Mouse (Mus musculus) 3134 (cell line): ENCODE results near the gene Snorc.
A peak's percentile ranks its signal among the peaks of the same experiment; 100 is the strongest.
"Not testable (repeated sequence)": the region's sequence is repeated elsewhere in the genome, so short reads cannot be mapped to it uniquely, and the experiment has no call there.

Experiments used
- DNase-seq: peaks from one replicate; pipeline ENCODE4 v3.0.0-alpha.2; 2011; ENCODE audit warnings: low spot score; ENCODE audit not compliant: insufficient read length; ENCODE audit errors: extremely low read depth

The Snorc gene

DNA sequence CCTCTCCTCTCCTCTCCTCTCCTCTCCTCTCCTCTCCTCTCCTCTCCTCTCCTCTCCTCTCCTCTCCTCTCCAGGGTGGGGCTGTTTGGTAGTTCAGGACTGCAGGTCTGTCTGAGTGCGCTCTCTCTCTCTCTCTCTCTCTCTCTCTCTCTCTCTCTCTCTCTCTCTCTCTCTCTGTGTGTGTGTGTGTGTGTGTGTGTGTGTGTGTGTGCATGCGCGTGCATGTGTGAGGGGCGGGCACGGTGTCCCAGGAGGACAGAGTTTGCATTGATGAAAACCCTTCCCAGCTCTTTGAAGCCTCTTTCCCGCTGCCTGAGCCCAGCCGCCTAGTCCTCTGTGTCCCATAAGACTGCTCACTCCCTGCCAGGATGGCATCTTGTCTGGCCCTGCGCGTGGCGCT, at the start of gene Snorc:
Gene Snorc, plus strand, starts transcription at position 301 of the 400 bp plus-strand sequence.
- DNase-seq, result not testable (repeated sequence)

DNA sequence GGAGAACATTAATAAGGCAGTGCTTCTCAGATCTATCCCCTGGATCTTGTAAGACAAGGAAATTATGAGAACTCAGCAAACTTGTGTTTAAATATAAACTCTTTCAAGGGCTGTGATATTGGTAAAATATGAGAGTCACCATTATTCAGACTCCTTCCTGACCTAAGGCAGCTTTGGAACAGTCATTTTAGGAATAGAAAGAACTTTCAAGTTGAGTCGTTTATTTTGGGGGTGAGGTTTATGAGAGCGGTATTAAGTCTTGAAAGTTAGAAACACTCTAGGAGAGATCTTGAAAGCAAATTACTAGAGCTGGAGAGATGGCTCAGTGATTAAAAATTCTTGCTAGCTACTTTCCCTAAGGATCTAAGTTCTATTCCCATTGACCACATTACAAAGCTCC, 34.9 kb upstream of the Snorc start:
- no peak for DNase-seq

DNA sequence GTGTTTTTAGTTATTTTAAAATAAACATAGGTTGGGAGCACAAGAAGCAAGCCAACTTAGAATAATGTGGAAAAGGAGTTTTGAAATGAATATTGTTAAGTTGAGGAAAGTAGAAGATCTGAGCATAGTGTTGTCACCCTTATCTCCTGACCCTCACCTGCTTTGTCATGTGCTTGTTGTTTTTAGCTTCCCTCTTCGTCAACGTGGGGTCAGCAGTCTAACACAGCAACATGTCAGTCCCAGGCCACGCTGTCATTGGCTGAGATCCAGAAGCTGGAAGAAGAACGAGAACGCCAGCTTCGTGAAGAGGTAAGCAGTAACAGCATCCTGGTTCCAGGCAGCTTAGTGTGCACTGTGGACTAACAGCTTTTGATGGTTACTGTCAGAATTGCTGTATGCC, 33.5 kb upstream of the Snorc start:
- DNase-seq, result no peak

DNA sequence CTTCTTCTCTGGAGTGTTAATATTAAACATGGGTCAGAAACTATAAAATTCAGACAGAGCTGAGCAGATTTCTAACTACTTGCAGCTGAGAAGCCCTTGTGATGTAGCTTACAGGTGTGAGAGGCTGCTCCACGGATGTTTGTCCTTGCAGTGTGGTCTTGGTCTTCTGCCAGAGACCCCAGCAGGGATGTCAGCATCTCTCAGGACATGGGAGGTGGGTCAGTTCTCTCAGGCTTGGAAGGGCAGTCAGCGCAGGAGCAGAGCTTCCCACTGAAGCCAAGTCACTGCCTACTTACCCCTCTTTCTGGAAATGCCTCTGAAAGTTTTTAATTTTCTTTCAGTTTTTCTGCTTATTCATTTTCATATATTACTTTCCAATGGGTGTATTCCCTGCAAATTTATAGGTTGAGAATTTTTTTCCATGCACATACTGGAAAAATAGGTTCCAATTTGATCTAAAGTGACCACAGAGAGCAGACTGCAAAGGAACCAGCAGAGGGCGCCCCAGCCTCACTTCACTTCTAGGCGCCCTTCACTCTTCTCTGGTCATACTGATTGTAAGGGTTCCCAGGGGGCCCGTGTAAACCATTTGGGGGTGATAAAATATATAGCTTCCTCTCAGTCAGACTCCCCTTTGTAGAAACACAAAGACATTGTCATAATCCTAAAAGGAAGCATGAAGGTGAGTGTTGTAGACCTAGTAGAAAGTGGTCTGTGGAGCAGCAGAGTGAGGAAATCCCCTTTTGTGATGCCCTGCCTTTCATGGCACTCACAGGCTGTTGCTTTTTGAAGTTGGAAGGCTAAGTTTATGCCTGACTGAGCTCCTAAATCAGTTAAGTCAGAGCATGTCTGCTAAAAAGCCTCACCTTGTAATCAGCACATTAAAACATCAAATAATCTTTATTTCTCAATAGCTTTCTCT, 22.6 kb upstream of the Snorc start:
- peak; percentile 16 for DNase-seq

DNA sequence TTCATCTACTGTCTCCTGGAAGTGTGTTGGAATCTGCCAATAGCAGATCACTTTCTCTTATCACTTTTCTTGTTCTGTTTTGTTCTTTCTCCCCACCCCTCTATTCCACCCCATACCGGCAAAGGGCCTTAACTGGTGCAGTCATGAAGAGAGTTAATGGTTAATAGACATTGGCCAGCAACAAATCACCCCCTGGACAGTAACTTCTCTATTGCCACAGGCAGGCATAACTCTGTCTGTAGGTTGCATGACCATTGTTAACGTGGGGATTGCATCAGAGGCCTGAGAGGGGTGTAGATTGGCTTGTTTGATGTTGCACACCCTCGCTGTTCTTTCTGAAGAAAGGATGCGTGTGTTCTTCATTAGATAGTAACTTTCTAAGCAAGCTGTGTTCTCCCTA, 20.6 kb upstream of the Snorc start:
- DNase-seq, result no peak

DNA sequence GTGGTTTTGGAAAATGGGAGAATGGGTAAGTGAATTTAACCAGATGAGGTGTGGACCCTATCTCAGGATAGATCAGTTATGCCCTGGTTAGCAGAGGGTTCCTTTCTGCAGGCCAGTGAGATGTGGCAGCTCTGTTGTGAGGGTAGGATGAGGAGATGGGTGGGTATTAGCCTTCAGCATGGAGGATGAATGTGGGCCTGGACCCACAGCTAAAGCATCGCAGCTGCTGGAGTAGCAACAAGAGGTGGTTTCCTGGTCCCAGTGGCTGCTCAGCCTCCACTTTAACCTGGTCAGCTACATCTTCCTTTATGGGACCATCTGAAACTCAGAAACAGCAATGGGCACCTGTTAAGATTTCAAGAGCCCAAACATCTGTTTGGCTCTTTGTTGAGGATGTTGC, 13.6 kb upstream of the Snorc start:
- no peak for DNase-seq

DNA sequence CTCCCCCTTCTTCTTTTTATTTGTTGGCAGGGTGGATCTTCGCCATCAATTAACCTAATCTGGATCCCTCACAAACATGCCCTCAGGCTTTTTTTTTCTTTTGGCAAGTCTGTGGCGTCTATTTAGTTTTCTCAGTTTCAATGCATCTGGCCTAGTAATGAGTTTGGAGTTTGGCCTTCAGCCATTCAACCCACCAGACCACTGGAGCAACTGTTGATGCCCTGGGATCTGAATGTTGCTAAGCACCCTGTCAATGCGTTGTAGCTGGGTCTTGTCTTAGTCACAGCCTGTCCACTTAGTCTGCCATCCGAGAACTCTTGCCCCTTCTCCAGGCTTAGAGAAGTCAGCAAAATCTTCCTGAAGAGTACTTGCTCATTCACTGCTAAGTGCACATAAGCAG, 12.0 kb upstream of the Snorc start:
- no peak for DNase-seq

DNA sequence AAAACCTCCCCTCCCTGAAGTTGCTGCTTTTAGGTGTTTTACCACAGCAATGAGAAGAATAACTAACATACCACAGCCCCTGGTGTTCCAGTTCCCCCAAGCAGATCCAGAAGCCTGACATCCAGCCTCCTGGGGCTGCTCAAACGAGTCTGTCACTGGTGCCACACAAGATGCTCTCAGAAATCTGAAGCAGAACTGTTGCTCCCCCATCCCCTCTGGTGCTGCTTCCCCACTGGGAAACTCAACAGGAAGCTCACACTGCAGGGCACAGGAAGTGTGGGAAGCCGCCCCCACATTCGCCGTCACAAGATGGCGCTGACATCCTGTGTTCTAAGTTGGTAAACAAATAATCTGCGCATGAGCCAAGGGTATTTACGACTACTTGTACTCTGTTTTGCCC, 10.2 kb upstream of the Snorc start:
- not testable (repeated sequence) for DNase-seq

DNA sequence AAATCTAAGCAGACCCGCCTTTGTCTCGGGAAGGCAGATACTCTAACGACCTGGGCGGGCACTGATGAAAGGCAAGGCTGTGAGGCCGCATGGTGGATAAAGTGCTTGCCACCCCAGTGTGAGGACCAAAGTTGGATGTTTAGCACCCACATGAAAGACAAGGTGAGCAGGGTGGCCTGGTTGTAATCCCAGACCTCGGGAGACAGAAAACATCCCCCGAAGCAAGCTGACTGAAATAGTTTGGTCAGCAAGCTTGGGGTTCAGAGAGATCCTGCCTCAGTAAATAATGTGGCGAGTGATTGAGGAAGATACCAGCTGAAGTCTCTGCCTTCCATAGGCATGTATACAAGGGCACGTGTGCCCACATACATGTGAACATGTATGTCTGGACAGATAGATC, 2.6 kb upstream of the Snorc start:
- DNase-seq, result no peak

DNA sequence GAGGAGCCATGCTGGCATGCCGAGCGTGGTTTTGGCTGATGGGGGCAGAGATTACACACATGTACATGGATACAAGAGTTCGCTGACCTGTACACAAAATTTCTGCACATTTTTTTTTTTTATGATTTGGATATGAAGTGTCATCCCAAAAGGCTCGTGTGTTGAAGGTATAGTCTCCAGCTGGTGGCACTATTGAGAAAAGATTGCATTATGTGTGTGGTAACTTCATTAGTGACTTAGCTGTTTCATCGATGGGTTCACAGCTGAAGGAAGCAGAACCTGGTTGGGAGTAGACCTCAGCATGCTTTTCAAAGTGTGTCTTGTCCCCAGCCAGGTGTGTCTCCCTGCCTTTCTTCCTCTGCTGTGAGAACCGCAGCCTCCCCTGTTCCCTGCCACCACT, 1.8 kb upstream of the Snorc start:
- no peak for DNase-seq

DNA sequence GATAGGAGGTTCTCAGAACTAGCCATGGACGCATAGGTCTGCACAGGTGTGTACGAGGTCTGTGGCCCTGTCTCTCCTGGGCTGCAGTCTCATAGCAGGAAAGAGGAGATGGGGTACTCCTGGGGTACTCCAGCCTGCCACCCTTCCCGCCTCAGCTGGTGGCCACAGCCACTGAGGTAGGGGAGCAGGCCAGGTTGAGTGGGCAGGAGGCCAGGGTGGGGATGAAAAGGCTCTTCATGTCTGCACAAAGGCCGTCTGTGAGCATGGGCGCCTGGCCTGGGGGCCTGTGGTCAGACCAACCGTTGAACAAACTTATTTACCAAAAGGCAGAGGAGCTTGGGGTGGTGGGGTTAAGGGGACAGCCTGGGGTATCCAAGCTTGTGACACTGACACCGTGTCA, 1.8 kb downstream of the Snorc start:
- no peak for DNase-seq

DNA sequence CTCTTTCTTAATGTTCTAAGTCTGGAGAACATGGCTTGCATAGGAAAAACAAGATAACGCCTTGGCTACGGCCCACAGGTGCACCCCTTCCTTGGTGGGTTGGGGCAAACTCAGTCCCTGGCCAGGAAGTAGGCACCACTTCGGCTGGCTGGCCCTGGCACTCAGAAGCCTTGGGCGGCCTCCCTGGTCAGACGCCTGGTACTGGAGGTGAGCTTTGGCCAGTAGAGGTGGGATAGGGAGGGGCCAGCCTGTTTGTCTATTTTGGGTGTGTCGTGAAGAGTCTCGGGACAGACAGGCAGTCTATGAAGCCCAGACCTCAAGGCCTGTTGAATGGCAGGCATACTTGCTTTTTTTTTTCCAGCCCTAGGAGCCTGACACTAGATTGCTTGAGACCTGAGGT, 2.5 kb downstream of the Snorc start:
- DNase-seq, result no peak

DNA sequence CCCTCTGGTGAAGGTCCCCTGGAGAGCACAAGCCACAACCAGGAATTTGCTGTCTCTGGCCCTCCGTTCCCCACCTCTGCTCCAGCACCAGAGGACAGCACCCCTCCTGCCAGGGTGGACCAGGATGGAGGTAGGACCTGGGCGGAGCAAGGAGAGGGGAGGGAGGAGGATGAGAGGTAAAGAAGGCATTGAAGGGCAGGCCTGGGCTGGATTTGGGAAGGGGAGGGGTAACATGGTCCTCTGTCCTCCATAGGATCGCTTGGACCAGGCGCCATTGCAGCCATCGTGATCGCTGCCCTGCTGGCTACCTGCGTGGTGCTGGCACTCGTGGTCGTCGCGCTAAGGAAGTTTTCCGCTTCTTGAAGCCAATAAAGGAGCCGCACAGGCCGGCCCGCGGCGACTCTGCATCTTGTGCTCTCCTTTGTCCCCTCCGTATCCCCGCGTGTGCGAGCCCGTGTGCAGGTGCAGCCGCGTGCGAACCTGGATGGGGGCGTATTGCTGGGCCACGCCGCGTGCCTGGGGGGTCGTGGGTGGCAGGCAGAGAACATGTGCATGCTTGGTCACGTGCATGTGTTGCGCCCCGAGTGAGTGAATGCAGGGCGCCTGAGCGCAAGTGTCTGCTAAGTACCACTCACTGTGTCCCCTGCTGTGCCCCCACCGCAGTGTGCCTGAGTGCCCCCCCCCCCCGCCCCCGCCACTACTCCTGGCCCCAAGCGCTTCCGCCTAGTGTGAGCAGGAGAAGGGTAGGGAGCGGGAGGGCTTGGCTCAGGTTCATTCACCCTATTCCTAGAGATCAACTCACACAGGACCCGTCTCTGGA, 5.2 kb downstream of the Snorc start:
- no peak for DNase-seq

DNA sequence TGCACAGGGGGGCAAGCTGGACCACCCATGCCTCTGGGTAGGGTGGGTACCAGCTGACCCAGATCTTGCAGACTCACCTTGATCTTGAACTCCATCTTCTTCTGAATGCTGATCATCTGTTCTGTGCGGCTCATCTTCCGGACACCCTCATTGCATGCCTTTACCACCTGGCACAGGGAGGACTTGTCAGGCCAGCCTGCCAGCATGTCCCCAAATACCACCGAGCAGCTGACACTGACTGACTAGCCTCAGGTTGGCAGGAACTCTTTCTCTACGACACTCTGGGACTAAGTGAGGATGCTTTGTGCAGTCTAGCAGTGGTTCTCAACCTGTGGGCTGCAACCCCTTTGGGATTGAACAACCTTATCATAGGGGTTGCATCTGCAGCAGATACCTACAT, 12.5 kb downstream of the Snorc start:
- DNase-seq, result no peak

DNA sequence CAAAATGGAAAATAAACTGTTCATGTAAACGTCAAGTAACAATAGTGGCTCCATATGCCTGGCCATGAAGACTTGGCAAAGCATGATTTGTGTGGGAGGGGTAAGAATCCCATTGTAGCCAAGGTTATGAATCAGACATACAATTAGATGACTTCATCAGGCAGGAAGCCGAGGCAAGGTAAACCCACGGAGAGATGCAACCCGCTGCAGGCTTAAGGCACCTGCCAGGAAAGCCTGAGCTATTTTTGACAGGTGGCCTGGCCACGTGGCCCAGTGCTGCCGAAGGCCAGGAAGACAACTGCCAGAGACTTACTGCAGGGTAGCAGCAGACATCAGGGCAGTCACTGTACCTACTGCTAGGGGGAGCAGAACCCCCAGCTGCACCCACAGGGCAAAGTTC, 16.3 kb downstream of the Snorc start:
- peak; percentile 55 for DNase-seq

DNA sequence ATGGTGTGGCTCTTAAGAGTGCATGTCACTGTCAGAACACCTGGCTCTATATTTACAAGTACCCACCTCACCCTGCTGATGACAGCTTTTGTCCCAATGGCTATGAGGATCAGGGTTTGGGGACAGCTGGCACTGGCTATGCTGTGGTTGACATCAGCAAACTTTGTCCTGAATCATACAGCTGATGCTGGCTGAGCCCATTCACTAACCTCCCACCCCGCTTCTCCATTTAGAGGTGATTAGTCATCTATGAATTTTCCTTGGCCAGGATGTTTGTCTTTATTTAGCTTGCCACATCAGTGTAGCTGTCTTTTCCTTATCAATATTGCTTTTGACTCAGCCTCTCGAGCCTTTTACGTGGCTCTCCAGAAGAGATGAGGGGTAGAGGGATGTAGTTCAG, 22.2 kb downstream of the Snorc start:
- peak; percentile 42 for DNase-seq

DNA sequence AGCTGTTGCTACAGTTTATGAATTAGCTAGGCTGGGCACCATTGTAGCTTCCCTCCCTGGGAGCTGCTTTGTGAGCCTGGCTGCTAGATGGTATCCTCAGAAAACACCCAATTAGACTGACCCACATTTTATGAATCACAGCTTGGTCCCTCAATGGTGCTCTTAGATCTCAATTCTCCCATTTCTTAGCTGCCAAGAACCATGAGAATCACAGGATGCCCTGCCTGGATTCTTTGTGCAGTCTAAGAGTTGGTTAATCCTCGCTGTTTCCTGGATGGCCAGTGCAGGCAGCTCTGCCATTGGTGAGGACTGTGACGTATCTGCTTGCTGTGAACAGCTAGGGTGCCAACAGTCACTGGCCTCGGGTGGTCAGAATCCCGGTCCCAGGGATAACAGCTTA, 23.5 kb downstream of the Snorc start:
- no peak for DNase-seq

DNA sequence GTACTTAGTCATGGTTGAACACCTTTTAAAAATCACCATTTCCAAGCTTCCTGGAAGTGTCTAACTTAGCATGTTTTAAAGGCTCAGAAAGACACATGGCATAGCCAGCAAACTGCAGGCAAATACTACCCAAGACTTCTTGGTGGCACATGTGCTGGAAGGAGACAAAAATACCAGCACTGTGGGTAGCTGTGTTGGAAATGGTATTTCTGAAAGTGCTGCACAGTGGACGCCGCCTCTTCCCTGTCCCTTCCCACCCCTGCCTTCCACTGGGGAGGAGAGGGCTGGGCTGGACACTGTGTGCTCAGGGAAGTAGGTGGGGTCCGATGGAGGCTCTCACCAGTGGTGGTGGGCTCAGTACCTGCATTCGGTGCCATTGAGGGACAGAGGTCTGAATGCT, 35.5 kb downstream of the Snorc start:
- DNase-seq, result no peak

DNA sequence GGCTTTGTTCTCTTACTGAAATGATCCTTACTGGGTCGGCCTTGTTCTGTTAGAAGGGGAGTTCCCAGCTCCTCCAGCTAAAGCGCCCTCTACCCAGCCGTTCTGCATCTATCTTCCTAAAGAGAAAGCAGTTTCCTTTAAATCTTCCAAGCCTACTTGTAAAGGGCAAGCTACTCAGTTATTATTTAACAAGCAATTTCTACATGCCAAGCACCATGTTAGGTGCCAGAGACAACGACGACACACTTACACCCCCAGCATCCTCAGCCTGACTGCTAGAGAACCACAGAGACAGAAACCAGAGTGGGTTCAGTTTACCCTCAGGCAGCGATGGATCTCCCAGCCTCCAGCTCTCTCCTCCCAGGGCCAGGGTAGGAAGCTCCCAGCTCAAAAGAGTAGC, 37.8 kb downstream of the Snorc start:
- no peak for DNase-seq

DNA sequence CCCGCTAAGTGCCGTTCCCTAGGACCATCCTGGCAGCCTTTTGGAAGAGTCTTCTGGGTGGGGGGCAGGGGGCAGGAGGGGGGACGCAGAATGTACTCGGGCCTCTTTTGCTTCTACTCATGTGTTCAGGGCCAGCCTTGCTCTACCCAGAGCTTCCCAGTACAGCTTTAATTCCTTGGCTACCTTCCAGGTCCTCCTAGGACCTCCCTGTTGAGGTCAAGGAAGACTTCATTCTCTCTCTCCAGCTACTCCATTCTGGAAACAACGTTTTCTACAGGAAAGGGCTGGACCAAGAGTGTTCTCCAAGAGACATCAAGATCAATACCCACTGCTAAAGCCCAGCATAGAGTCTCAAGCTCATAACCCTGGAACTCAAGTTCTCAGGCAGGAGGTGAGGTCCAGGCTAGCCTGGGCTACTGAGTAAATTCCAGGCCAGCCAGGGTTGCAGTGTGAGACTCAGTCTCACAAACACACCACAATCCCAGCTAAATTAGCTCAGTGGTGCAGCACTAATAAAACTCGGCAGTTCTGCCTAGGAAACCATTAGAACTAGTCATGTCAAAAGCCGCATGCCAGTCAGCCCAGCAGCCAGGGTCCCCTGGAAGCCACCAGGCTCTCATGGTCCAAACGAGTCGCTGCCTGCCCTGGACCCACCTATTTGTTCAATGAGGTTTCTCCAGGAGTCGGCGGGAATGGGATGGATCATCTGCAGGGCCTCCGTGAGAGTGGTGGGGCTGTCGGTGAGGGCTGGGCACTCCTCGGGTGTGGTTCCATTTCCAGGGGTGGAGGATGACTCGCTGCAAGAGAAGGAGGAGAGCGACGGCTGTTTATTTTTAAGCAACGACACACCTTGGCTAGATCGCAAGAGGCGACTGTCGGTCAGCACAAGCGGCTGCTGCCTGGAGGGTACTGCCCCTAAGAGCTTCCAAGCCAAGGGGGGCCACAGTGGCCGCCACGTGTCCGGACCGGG, 38.8 kb downstream of the Snorc start:
- DNase-seq, result no peak
